Mouse (Mus musculus) CH12.LX (cell line): Measurements from ENCODE around the gene B3gnt8.

ENCODE experiments used
- CHD1 ChIP-seq: IDR thresholded peaks from 2 replicates; pipeline ENCODE4 v1.6.1; 2012; ENCODE audit warnings: low read depth, low read length, improper control_type of control experiment, inconsistent platforms
- CHD2 ChIP-seq: IDR thresholded peaks from 2 replicates; pipeline ENCODE4 v1.6.1; 2011; ENCODE audit warnings: low read length, improper control_type of control experiment
- CTCF ChIP-seq, 2 experiments: IDR thresholded peaks in 1 of 2; conservative IDR thresholded peaks in 1 of 2; 2 replicates each; pipeline ENCODE4 v1.5.1; 2011 to 2012; ENCODE audit warnings: low read depth in 2 of 2, low read length in 2 of 2, improper control_type of control experiment in 1 of 2, inconsistent platforms in 1 of 2, mild to moderate bottlenecking in 1 of 2, moderate library complexity in 1 of 2
- EP300 ChIP-seq: IDR thresholded peaks from 2 replicates; pipeline ENCODE4 v1.6.1; 2011; ENCODE audit warnings: low read length, improper control_type of control experiment
- HCFC1 ChIP-seq: IDR thresholded peaks from 2 replicates; pipeline ENCODE4 v1.6.1; 2012; ENCODE audit warnings: low read depth, mild to moderate bottlenecking, inconsistent platforms, low read length, improper control_type of control experiment
- MAFK ChIP-seq: IDR thresholded peaks from 2 replicates; pipeline ENCODE4 v1.6.1; 2011; ENCODE audit warnings: low read length, improper control_type of control experiment; ENCODE audit not compliant: insufficient replicate concordance
- MAX ChIP-seq: IDR thresholded peaks from 2 replicates; pipeline ENCODE4 v1.6.1; 2011; ENCODE audit warnings: low read length, improper control_type of control experiment
- MAZ ChIP-seq: IDR thresholded peaks from 2 replicates; pipeline ENCODE4 v1.6.1; 2012; ENCODE audit warnings: low read depth, mild to moderate bottlenecking, inconsistent platforms, low read length, improper control_type of control experiment, moderate library complexity
- NRF1 ChIP-seq: IDR thresholded peaks from 2 replicates; pipeline ENCODE4 v1.6.1; 2014; ENCODE audit warnings: low read depth, mild to moderate bottlenecking, inconsistent platforms, low read length, improper control_type of control experiment, moderate library complexity
- POLR2A ChIP-seq: IDR thresholded peaks from 2 replicates; pipeline ENCODE4 v1.6.1; 2011; ENCODE audit warnings: low read depth, mild to moderate bottlenecking, improper control_type of control experiment, low read length
- SIN3A ChIP-seq: IDR thresholded peaks from 2 replicates; pipeline ENCODE4 v1.6.1; 2012; ENCODE audit warnings: low read length, improper control_type of control experiment, inconsistent platforms
- TCF12 ChIP-seq: IDR thresholded peaks from 2 replicates; pipeline ENCODE4 v1.6.1; 2014; ENCODE audit warnings: low read depth, mild to moderate bottlenecking, inconsistent platforms, low read length, improper control_type of control experiment
- ZC3H11A ChIP-seq: IDR thresholded peaks from 2 replicates; pipeline ENCODE4 v1.6.1; 2012; ENCODE audit warnings: low read depth, mild to moderate bottlenecking, inconsistent platforms, low read length, improper control_type of control experiment
- ZKSCAN1 ChIP-seq: IDR thresholded peaks from 2 replicates; pipeline ENCODE4 v1.6.1; 2012; ENCODE audit warnings: low read depth, inconsistent platforms, low read length, improper control_type of control experiment, borderline replicate concordance

DNA sequence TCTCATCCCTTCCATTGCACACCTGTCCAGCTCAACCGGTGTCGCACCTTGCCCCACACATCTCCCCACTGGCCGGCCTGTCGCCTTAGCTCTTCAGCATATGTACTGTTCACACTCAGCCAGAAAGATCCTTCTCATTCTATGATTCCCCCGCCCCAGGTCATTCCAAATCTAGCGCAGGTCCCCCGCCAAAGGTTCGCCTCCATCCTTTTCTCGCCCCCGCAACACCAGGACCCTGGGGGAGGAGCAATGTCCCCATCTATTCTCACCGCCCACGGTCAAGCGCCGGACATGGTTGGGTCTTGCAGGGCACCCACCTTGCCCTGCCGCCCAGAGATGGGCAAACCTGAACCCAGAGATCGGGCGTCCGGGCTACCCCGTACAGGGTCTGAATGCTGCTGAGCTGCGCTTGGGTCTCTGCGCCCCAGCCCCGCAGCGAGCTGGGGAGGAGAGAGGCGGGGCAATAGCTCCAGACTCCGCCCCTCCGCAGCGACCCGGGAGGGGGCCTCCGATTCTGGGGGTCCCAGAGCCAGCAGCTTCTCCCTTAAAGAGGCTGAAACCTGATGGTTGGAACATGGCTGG lies 48.4 kb downstream of the B3gnt8 start, which contains the start of gene Tmem91:
- TF ChIP-seq CTCF (conservative IDR thresholded peaks at IDR 0.05 in 1 of 2, IDR thresholded peaks at IDR 0.05 in 1 of 2; ENCODE audit: low read depth in 2 of 2, low read length in 2 of 2): no peak
- no peak for TF ChIP-seq HCFC1
- no peak for TF ChIP-seq CHD2
- no peak for TF ChIP-seq MAZ
- no peak for TF ChIP-seq CHD1
- no peak for TF ChIP-seq EP300
- no peak for TF ChIP-seq POLR2A
- no peak for TF ChIP-seq TCF12
- no peak for TF ChIP-seq ZKSCAN1
- TF ChIP-seq MAFK: no peak
- TF ChIP-seq SIN3A: no peak
- no peak for TF ChIP-seq NRF1
- TF ChIP-seq MAX: no peak
- no peak for TF ChIP-seq ZC3H11A
